In the genomic region with DNA sequence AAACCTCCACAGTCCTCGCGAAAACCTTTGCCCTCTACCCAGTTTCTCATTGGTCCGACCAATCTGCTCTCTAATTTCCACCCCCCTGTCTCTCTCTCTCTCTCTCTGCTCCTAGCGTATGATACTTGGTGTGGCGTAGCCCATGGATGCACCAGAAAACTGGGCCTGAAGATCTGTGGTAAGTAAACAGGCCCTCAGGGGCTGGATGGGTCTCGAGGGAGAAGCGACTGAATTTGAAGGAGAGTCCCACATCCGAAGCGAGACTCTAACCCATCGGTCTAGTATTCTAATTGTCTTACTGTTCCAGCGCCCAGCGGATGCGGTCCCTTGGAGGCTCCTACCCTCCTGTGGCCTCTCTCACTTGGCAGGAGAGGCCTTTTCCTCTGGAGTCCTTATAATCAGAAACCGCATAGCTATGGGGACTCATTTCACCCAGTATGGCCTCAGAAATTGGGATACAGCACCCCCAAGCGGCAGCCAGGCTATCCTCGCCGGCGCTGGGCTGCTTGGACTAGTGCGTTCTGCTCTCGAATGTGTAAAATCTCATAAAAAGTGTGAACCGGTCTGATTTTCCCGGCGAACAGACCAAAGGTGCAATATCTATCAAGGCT, we compare ENCODE assay signal across 10 mouse cellular contexts. TPM values are rescaled to one million over a fixed set of nuclear protein-coding genes. Genes with fewer than 3 reads are reported as not detected.
A peak's percentile ranks its signal among the peaks of the same experiment; 100 is the strongest.
DNase-seq lines count a peak whose midpoint lies in the region; ATAC-seq and TF ChIP-seq lines count a peak whose summit lies in the region.
"Had no signal": no experiment of that assay in that cellular context is flagged by ENCODE, and none has a peak within 500 bp of the region (broad histone marks: within the 10 kb centered on the region; RNA-seq: fewer than 3 reads in every experiment).

No protein-coding gene starts in this region.

- peaks cover 79% of the 10 kb centered on the region for H3K27me3 ChIP-seq in forebrain, embryonic 14.5 days (replicated peaks; ENCODE audit: control insufficient read depth, insufficient read depth, low read length)
- peaks cover 73% of the 10 kb centered on the region for H3K27me3 ChIP-seq in lung, embryonic 16.5 days (ENCODE audit: control insufficient read depth, insufficient read depth, low read depth, low read length)
- H3K27me3 ChIP-seq in small intestine, adult 2 months (ENCODE audit: control insufficient read depth, insufficient read depth, low read length) = peaks cover 50% of the 10 kb centered on the region

- ATAC-seq in frontal cortex, adult (ENCODE audit: low TSS enrichment) = peak; percentile 48; the same call in 1 of the 2 replicates
- peak; percentile 43 for ATAC-seq in forebrain, embryonic 14.5 days
- ATAC-seq in lung, embryonic 16.5 days (ENCODE audit: low read depth) = 0 out of 2 replicates have a peak, but pooled peaks have one; percentile 21

- 0 out of 2 replicates have a peak, but pooled peaks cover 3% of the 10 kb centered on the region for H3K36me3 ChIP-seq in forebrain, embryonic 14.5 days (ENCODE audit: control insufficient read depth, insufficient read depth, low read length)
- H3K36me3 ChIP-seq in lung, embryonic 16.5 days (ENCODE audit: control insufficient read depth, insufficient read depth, low read length) = no peaks in the 10 kb centered on the region
- H3K36me3 ChIP-seq in small intestine, adult 2 months (ENCODE audit: control insufficient read depth, insufficient read depth, low read length) = no peaks in the 10 kb centered on the region

- H3K9me3 ChIP-seq in forebrain, embryonic 14.5 days (replicated peaks; ENCODE audit: control insufficient read depth, low read length) = no peaks in the 10 kb centered on the region
- H3K9me3 ChIP-seq in lung, embryonic 16.5 days (ENCODE audit: control insufficient read depth, low read length) = no peaks in the 10 kb centered on the region

- H3K9ac ChIP-seq in forebrain, embryonic 14.5 days (ENCODE audit: low read length) = peak overlapping the region; percentile 80
- H3K9ac ChIP-seq in lung, embryonic 16.5 days (ENCODE audit: low read length) = no peak overlapping the region

- no peak for DNase-seq in frontal cortex, postnatal 25 days (ENCODE audit: low spot score in 2 of 2)
- DNase-seq in adrenal gland, postnatal 10 days = peak; percentile 78
- DNase-seq in forebrain, embryonic 14.5 days (ENCODE audit: low spot score) = peak; percentile 77
- DNase-seq in kidney, adult 11 months = peak; percentile 28
- no peak for DNase-seq in urinary bladder, postnatal 36 days (ENCODE audit: low spot score in 2 of 2)

- H3K4me1 ChIP-seq in forebrain, embryonic 14.5 days (ENCODE audit: control insufficient read depth, insufficient read depth, low read length) = peaks cover 10% of the 10 kb centered on the region
- peaks cover 46% of the 10 kb centered on the region for H3K4me1 ChIP-seq in lung, embryonic 16.5 days (replicated peaks; ENCODE audit: control insufficient read depth, insufficient read depth, low read length)
- peaks cover 2% of the 10 kb centered on the region; the same call in 1 of the 2 replicates for H3K4me1 ChIP-seq in small intestine, adult 2 months (ENCODE audit: control insufficient read depth, insufficient read depth, insufficient read length, low read length)

- peak; percentile 43; the same call in 1 of the 2 replicates for TF ChIP-seq CTCF in small intestine, adult 2 months (IDR thresholded peaks at IDR 0.05; ENCODE audit: extremely low read depth, insufficient read length, insufficient replicate concordance, low read depth, low read length)

- TF ChIP-seq POLR2A in small intestine, adult 2 months (IDR thresholded peaks at IDR 0.05; ENCODE audit: low read depth, low read length) = no peak

- 3% methylated on average over 23 of the region's 23 CpGs for WGBS in forebrain, embryonic 14.5 days
- WGBS in lung, embryonic 16.5 days = 11% methylated on average over 23 of the region's 23 CpGs
- WGBS in small intestine, adult 2 months = 9% methylated on average over 23 of the region's 23 CpGs

- H3K27ac ChIP-seq in forebrain, embryonic 14.5 days (ENCODE audit: low read depth, low read length) = peak overlapping the region; percentile 93; the same call in 1 of the 2 replicates
- H3K27ac ChIP-seq in lung, embryonic 16.5 days (ENCODE audit: low read length) = no peak overlapping the region
- H3K27ac ChIP-seq in small intestine, adult 2 months (ENCODE audit: insufficient read depth, low read depth, low read length) = no peak overlapping the region

- H3K4me2 ChIP-seq in forebrain, embryonic 14.5 days (ENCODE audit: low read length) = peak overlapping the region; percentile 68
- peak overlapping the region; percentile 78 for H3K4me2 ChIP-seq in lung, embryonic 16.5 days (ENCODE audit: low read depth, low read length)

- H3K4me3 ChIP-seq in forebrain, embryonic 14.5 days (ENCODE audit: low read depth, low read length) = peak overlapping the region; percentile 48
- no peak overlapping the region for H3K4me3 ChIP-seq in lung, embryonic 16.5 days (ENCODE audit: low read length)
- H3K4me3 ChIP-seq in small intestine, adult 2 months (ENCODE audit: low read depth, low read length) = no peak overlapping the region
- H3K4me3 ChIP-seq: myocyte had no signal

RNA-seq across cellular contexts. Expression of gene Gad1, which starts 14.3 kb away (rescaled TPM):
- 1 to 10 TPM in 1 of 2 experiments, under 1 TPM in 1; 0.78 to 1.7 TPM for total RNA-seq in adrenal gland, postnatal 10 days (2021)
- 46.4 and 70.4 TPM in 2 replicates for polyA plus RNA-seq in forebrain, embryonic 14.5 days (2014; fragmentation: Nextera tagmentation; extraction: Ambion mirVana)
- polyA plus RNA-seq in lung, embryonic 16.5 days (2015; fragmentation: Nextera tagmentation; extraction: Ambion mirVana) = 0.46 and 0.63 TPM in 2 replicates
- polyA plus RNA-seq in small intestine, adult 2 months (2012; rRNA removed) = 0.08 TPM in 1 of 2 replicates, not detected in the other
- polyA plus RNA-seq: myocyte had no signal

RNA-seq across cellular contexts. Expression of gene Erich2, which starts 58.6 kb away (rescaled TPM):
- under 1 TPM; 0.15 to 0.18 TPM for total RNA-seq in adrenal gland, postnatal 10 days (2021)
- 1.8 and 2.8 TPM in 2 replicates for polyA plus RNA-seq in forebrain, embryonic 14.5 days (2014; fragmentation: Nextera tagmentation; extraction: Ambion mirVana)
- polyA plus RNA-seq in lung, embryonic 16.5 days (2015; fragmentation: Nextera tagmentation; extraction: Ambion mirVana) = 10.0 and 11.9 TPM in 2 replicates
- 0.44 and 0.46 TPM in 2 replicates for polyA plus RNA-seq in small intestine, adult 2 months (2012; rRNA removed)
- total RNA-seq: gastrocnemius, postnatal 4 days had no signal

Comparison
In these comparisons a context has a peak if more than half of its experiments do, and no peak if none do; other contexts are left out.
1. DNase-seq: peak in adrenal gland, postnatal 10 days (single experiment), forebrain, embryonic 14.5 days (single experiment) and kidney, adult 11 months (single experiment); none in frontal cortex, postnatal 25 days (0 of 2) and urinary bladder, postnatal 36 days (0 of 2).
2. RNA of gene Gad1, which starts 14.3 kb away (polyA plus RNA-seq): 46.4 to 70.4 TPM in forebrain, embryonic 14.5 days; 0.46 to 0.63 TPM in lung, embryonic 16.5 days and 0.08 TPM in small intestine, adult 2 months; every median in the first group is over 10 times any median in the second.
3. Peak in every context shown above with its lines, with median percentiles within 50 percentile points of each other: ATAC-seq.